Mouse (Mus musculus) liver, embryonic 16.5 days (tissue): ENCODE measurements around the gene Plekha6. TPM values are rescaled to one million over a fixed set of nuclear protein-coding genes. Genes with fewer than 3 reads are reported as not detected.

Experiments
- ATAC-seq: fragments of 200-750 bp; cut with Nextera tagmentation; 2 replicates; pipeline ENCODE4 v1.8.0; 2017; ENCODE audit warnings: low read depth, mild to moderate bottlenecking, moderate number of reproducible peaks, moderate library complexity
- H3K27ac ChIP-seq: fragments of 300-500 bp; sonication (generic); 2 replicates; pipeline ENCODE4 v1.5.1; 2014; ENCODE audit warnings: mild to moderate bottlenecking, low read length
- H3K27me3 ChIP-seq: fragments of 300-500 bp; sonication (generic); 2 replicates; pipeline ENCODE4 v1.6.1; 2014; ENCODE audit warnings: low read depth, low read length, mixed read lengths; ENCODE audit not compliant: control insufficient read depth, insufficient read depth
- H3K36me3 ChIP-seq: fragments of 300-500 bp; sonication (generic); 2 replicates; pipeline ENCODE4 v1.6.1; 2014; ENCODE audit warnings: mild to moderate bottlenecking; ENCODE audit not compliant: control insufficient read depth, insufficient read depth
- H3K4me1 ChIP-seq: fragments of 300-500 bp; sonication (generic); 2 replicates; pipeline ENCODE4 v1.6.1; 2014; ENCODE audit warnings: low read depth, low read length, mixed read lengths; ENCODE audit not compliant: control insufficient read depth
- H3K4me2 ChIP-seq: fragments of 300-500 bp; sonication (generic); 2 replicates; pipeline ENCODE4 v1.6.1; 2014; ENCODE audit warnings: low read depth, low read length, mixed read lengths
- H3K4me3 ChIP-seq: fragments of 300-500 bp; sonication (generic); 2 replicates; pipeline ENCODE4 v1.5.1; 2014; ENCODE audit warnings: low read depth, mild to moderate bottlenecking, low read length
- H3K9ac ChIP-seq: fragments of 300-500 bp; sonication (generic); 2 replicates; pipeline ENCODE4 v1.6.1; 2014; ENCODE audit warnings: low read depth, low read length
- H3K9me3 ChIP-seq: fragments of 300-500 bp; sonication (generic); replicated peaks from 2 replicates; pipeline ENCODE4 v1.6.1; 2016; ENCODE audit warnings: low read length; ENCODE audit not compliant: control insufficient read depth
- WGBS: fragments of 180-500 bp; shearing (Covaris S2); extraction: QIAGEN DNeasy Blood & Tissue Kit; methylation state at CpG from one replicate; pipeline ENCODE4 v1.1.7; 2014; ENCODE audit not compliant: insufficient replicate concordance; 5-methylcytosine and 5-hydroxymethylcytosine counted together
- polyA plus RNA-seq: library from polyadenylated mRNA; unstranded; fragments of >200 nt; fragmentation: Nextera tagmentation; extraction: Ambion mirVana; gene quantifications from 2 replicates; pipeline ENCODE4 v1.2.1, GENCODE M21; 2015

Plekha6 gene
- polyA plus RNA-seq, 1 experiment from 2014 or later = 3.7 TPM

GRCm38 (mm10) chr1:133126365-133126740, 37.7 kb upstream of the Plekha6 start:
- H3K4me3 ChIP-seq = no peak overlapping the region
- no peak overlapping the region for H3K4me2 ChIP-seq
- H3K4me1 ChIP-seq = peaks cover 22% of the 10 kb centered on the region
- no peaks in the 10 kb centered on the region for H3K9me3 ChIP-seq
- no peaks in the 10 kb centered on the region for H3K36me3 ChIP-seq
- 67% methylated on average over 4 of the region's 4 CpGs for WGBS
- H3K27me3 ChIP-seq = no peaks in the 10 kb centered on the region
- no peak overlapping the region; the same call in 1 of the 2 replicates for H3K27ac ChIP-seq
- ATAC-seq = no peak
- H3K9ac ChIP-seq = no peak overlapping the region

GRCm38 (mm10) chr1:133127328-133127727, 36.7 kb upstream of the Plekha6 start:
- H3K4me3 ChIP-seq = no peak overlapping the region
- ATAC-seq = no peak
- peaks cover 22% of the 10 kb centered on the region for H3K4me1 ChIP-seq
- no peak overlapping the region for H3K9ac ChIP-seq
- 56% methylated on average over 9 of the region's 9 CpGs for WGBS
- no peaks in the 10 kb centered on the region for H3K27me3 ChIP-seq
- no peaks in the 10 kb centered on the region for H3K9me3 ChIP-seq
- no peak overlapping the region for H3K27ac ChIP-seq
- H3K36me3 ChIP-seq = no peaks in the 10 kb centered on the region
- H3K4me2 ChIP-seq = no peak overlapping the region

- no peak for ATAC-seq
- Histone ChIP-seq H3K27me3 (no peaks in the 10 kb centered on the region), H3K4me2 (peak overlapping the region; percentile 88), H3K4me1 (peaks cover 22% of the 10 kb centered on the region), H3K27ac (peak overlapping the region; percentile 99), H3K36me3 (peaks cover 11% of the 10 kb centered on the region), H3K9ac (peak overlapping the region; percentile 76), H3K4me3 (peak overlapping the region; percentile 75), H3K9me3 (no peaks in the 10 kb centered on the region)
- WGBS = 37% methylated on average over 16 of the region's 16 CpGs
Observed at GRCm38 (mm10) chr1:133129471-133130221, 34.4 kb upstream of the Plekha6 start.

GRCm38 (mm10) chr1:133130638-133131560, 33.1 kb upstream of the Plekha6 start, which contains the start of gene Ppp1r15b:
TSS of gene Ppp1r15b (plus strand) at chr1:133131143.
- Histone ChIP-seq H3K4me1 (peaks cover 25% of the 10 kb centered on the region), H3K4me3 (peak within 1 kb of the TSS; percentile 75), H3K27me3 (no peaks in the 10 kb centered on the region), H3K4me2 (peak within 1 kb of the TSS; percentile 88), H3K36me3 (peaks cover 17% of the 10 kb centered on the region), H3K27ac (peak within 1 kb of the TSS; percentile 99), H3K9ac (peak within 1 kb of the TSS; percentile 90), H3K9me3 (no peaks in the 10 kb centered on the region)
- ATAC-seq = peak; percentile 98
- under 1% methylated on average over 72 of the region's 72 CpGs for WGBS

- Histone ChIP-seq H3K9me3 (no peaks in the 10 kb centered on the region), H3K27ac (peak overlapping the region; percentile 99), H3K36me3 (peaks cover 23% of the 10 kb centered on the region), H3K4me2 (peak overlapping the region; percentile 81), H3K4me3 (peak overlapping the region; percentile 75), H3K9ac (peak overlapping the region; percentile 90), H3K27me3 (no peaks in the 10 kb centered on the region), H3K4me1 (peaks cover 30% of the 10 kb centered on the region)
- ATAC-seq = no peak
- WGBS = under 1% methylated on average over 34 of the region's 35 CpGs
Observed at GRCm38 (mm10) chr1:133131561-133131905, 32.5 kb upstream of the Plekha6 start.

GRCm38 (mm10) chr1:133131936-133132335, 32.1 kb upstream of the Plekha6 start:
- Histone ChIP-seq H3K9me3 (no peaks in the 10 kb centered on the region), H3K27ac (peak overlapping the region; percentile 99), H3K9ac (peak overlapping the region; percentile 90), H3K4me1 (peaks cover 32% of the 10 kb centered on the region), H3K4me2 (peak overlapping the region; percentile 81), H3K27me3 (no peaks in the 10 kb centered on the region), H3K36me3 (peaks cover 27% of the 10 kb centered on the region), H3K4me3 (peak overlapping the region; percentile 75)
- no peak for ATAC-seq
- WGBS = 0% methylated on average over 11 of the region's 11 CpGs

- peak overlapping the region; percentile 99 for H3K27ac ChIP-seq
- H3K4me3 ChIP-seq = peak overlapping the region; percentile 75
- H3K4me1 ChIP-seq = peaks cover 33% of the 10 kb centered on the region
- peak overlapping the region; percentile 90 for H3K9ac ChIP-seq
- 2% methylated on average over 26 of the region's 26 CpGs for WGBS
- peak overlapping the region; percentile 81 for H3K4me2 ChIP-seq
- no peaks in the 10 kb centered on the region for H3K9me3 ChIP-seq
- peaks cover 35% of the 10 kb centered on the region for H3K36me3 ChIP-seq
- no peaks in the 10 kb centered on the region for H3K27me3 ChIP-seq
- no peak for ATAC-seq
Observed at GRCm38 (mm10) chr1:133132388-133133326, 31.4 kb upstream of the Plekha6 start.

- WGBS = 0% methylated on average over 2 of the region's 2 CpGs
- H3K4me3 ChIP-seq = peak overlapping the region; percentile 75
- peak overlapping the region; percentile 81 for H3K4me2 ChIP-seq
- no peaks in the 10 kb centered on the region for H3K27me3 ChIP-seq
- peaks cover 32% of the 10 kb centered on the region for H3K4me1 ChIP-seq
- ATAC-seq = 0 out of 2 replicates have a peak, but pooled peaks have one; percentile 1
- peak overlapping the region; percentile 90 for H3K9ac ChIP-seq
- H3K9me3 ChIP-seq = no peaks in the 10 kb centered on the region
- H3K36me3 ChIP-seq = peaks cover 42% of the 10 kb centered on the region
- H3K27ac ChIP-seq = peak overlapping the region; percentile 99
Observed at GRCm38 (mm10) chr1:133133425-133133824, 30.6 kb upstream of the Plekha6 start.
